Mouse (Mus musculus) yolk sac, embryonic 10.5 days (tissue): ENCODE measurements around the gene Atf7.
A peak's percentile ranks its signal among the peaks of the same experiment; 100 is the strongest.

ENCODE experiments used
- DNase-seq: peaks from one replicate; pipeline ENCODE4 v3.0.0-alpha.2; 2017; ENCODE audit warnings: low spot score

Gene Atf7

GRCm38 (mm10) chr15:102516293-102516692 is 109.0 kb downstream of the Atf7 start:
- no peak for DNase-seq

- DNase-seq: no peak
Measured at GRCm38 (mm10) chr15:102515791-102516190, 109.5 kb downstream of the Atf7 start.

GRCm38 (mm10) chr15:102515261-102515660 is 110.0 kb downstream of the Atf7 start:
- no peak for DNase-seq

- no peak for DNase-seq
Measured at GRCm38 (mm10) chr15:102513004-102513403, 112.3 kb downstream of the Atf7 start.

GRCm38 (mm10) chr15:102512471-102512870 is 112.8 kb downstream of the Atf7 start:
- no peak for DNase-seq

GRCm38 (mm10) chr15:102512010-102512409 is 113.3 kb downstream of the Atf7 start:
- DNase-seq: no peak

- DNase-seq: no peak
Measured at GRCm38 (mm10) chr15:102511285-102511833, 113.9 kb downstream of the Atf7 start.

- peak; percentile 96 for DNase-seq
Measured at GRCm38 (mm10) chr15:102510590-102511284, 114.5 kb downstream of the Atf7 start.

- peak; percentile 38 for DNase-seq
Measured at GRCm38 (mm10) chr15:102510110-102510509, 115.2 kb downstream of the Atf7 start.

GRCm38 (mm10) chr15:102508336-102508735 is 116.9 kb downstream of the Atf7 start:
- no peak for DNase-seq

- no peak for DNase-seq
Measured at GRCm38 (mm10) chr15:102507561-102507960, 117.7 kb downstream of the Atf7 start.

- no peak for DNase-seq
Measured at GRCm38 (mm10) chr15:102506864-102507263, 118.4 kb downstream of the Atf7 start.

GRCm38 (mm10) chr15:102506464-102506830 is 118.8 kb downstream of the Atf7 start:
- no peak for DNase-seq

GRCm38 (mm10) chr15:102505770-102506463 is 119.3 kb downstream of the Atf7 start:
- DNase-seq: no peak

- no peak for DNase-seq
Measured at GRCm38 (mm10) chr15:102505073-102505769, 120.0 kb downstream of the Atf7 start.

- no peak for DNase-seq
Measured at GRCm38 (mm10) chr15:102503924-102504782, 121.1 kb downstream of the Atf7 start.

GRCm38 (mm10) chr15:102503447-102503846 is 121.8 kb downstream of the Atf7 start, which contains the start of gene Gm10337:
Gene Gm10337, plus strand, starts transcription at chr15:102503722.
- DNase-seq: no peak

- DNase-seq: peak; percentile 84
Measured at GRCm38 (mm10) chr15:102502254-102502840, 122.9 kb downstream of the Atf7 start.

- no peak for DNase-seq
Measured at GRCm38 (mm10) chr15:102501084-102501814, 124.0 kb downstream of the Atf7 start.

GRCm38 (mm10) chr15:102500479-102500878 is 124.8 kb downstream of the Atf7 start:
- DNase-seq: no peak

GRCm38 (mm10) chr15:102499851-102500250 is 125.4 kb downstream of the Atf7 start:
- DNase-seq: no peak
